Mouse (Mus musculus) heart, postnatal 0 days (tissue): Measurements from ENCODE around the gene Pld1. TPM values are rescaled to one million over a fixed set of nuclear protein-coding genes. Genes with fewer than 3 reads are reported as not detected.

ENCODE experiments used
- ATAC-seq: fragments of 200-750 bp; cut with Nextera tagmentation; 2 replicates; pipeline ENCODE4 v1.8.0; 2017; ENCODE audit warnings: low read depth, moderate number of reproducible peaks, moderate library complexity; ENCODE audit not compliant: insufficient read depth
- DNase-seq: peaks from one replicate; pipeline ENCODE4 v3.0.0-alpha.2; 2016; ENCODE audit warnings: low spot score
- H3K27ac ChIP-seq: fragments of 300-500 bp; sonication (generic); 2 replicates; pipeline ENCODE4 v1.5.1; 2014; ENCODE audit warnings: low read depth, mild to moderate bottlenecking
- H3K27me3 ChIP-seq: fragments of 300-500 bp; sonication (generic); 2 replicates; pipeline ENCODE4 v1.6.1; 2014; ENCODE audit warnings: low read length, mixed read lengths; ENCODE audit not compliant: control insufficient read depth, insufficient read depth
- H3K36me3 ChIP-seq: fragments of 300-500 bp; sonication (generic); replicated peaks from 2 replicates; pipeline ENCODE4 v1.6.1; 2014; ENCODE audit warnings: low read length, mixed read lengths; ENCODE audit not compliant: control insufficient read depth, insufficient read depth
- H3K4me1 ChIP-seq: fragments of 300-500 bp; sonication (generic); 2 replicates; pipeline ENCODE4 v1.6.1; 2014; ENCODE audit warnings: antibody characterized with exemption; ENCODE audit not compliant: control insufficient read depth, insufficient read depth
- H3K4me2 ChIP-seq: fragments of 300-500 bp; sonication (generic); 2 replicates; pipeline ENCODE4 v1.6.1; 2014; ENCODE audit warnings: low read depth, mild to moderate bottlenecking, low read length, moderate library complexity
- H3K4me3 ChIP-seq: fragments of 300-500 bp; sonication (generic); 2 replicates; pipeline ENCODE4 v1.5.1; 2014; ENCODE audit warnings: low read depth, low read length
- H3K9ac ChIP-seq: fragments of 300-500 bp; sonication (generic); replicated peaks from 2 replicates; pipeline ENCODE4 v1.6.1; 2014; ENCODE audit warnings: low read depth, low read length, mixed read lengths
- H3K9me3 ChIP-seq: fragments of 300-500 bp; sonication (generic); replicated peaks from 2 replicates; pipeline ENCODE4 v1.6.1; 2016; ENCODE audit warnings: low read length; ENCODE audit not compliant: control insufficient read depth
- CTCF ChIP-seq: IDR thresholded peaks from 2 replicates; pipeline ENCODE4 v1.5.1; 2016; ENCODE audit warnings: antibody characterized with exemption, control low read depth, low read depth
- EP300 ChIP-seq: IDR thresholded peaks from 2 replicates; pipeline ENCODE4 v1.6.1; 2016; ENCODE audit warnings: antibody characterized with exemption, low read depth
- WGBS: fragments of 180-500 bp; shearing (Covaris S2); extraction: QIAGEN DNeasy Blood & Tissue Kit; methylation state at CpG from one replicate; pipeline ENCODE4 v1.1.7; 2014; 5-methylcytosine and 5-hydroxymethylcytosine counted together
- polyA plus RNA-seq: library from polyadenylated mRNA; unstranded; fragments of >200 nt; fragmentation: Nextera tagmentation; extraction: Ambion mirVana; gene quantifications from 2 replicates; pipeline ENCODE4 v1.2.1, GENCODE M21; 2015
- total RNA-seq: library from RNA; depleted of rRNA; stranded (reverse); fragments of >200 nt; gene quantifications from 2 replicates; pipeline ENCODE4 v1.2.3, GENCODE M21; 2014; ENCODE audit warnings: low replicate concordance

Pld1 gene
- total and polyA plus RNA-seq, 2 experiments from 2014 or later, result 5.0 to 7.6 TPM

- ATAC-seq, result no peak
- 18% methylated on average over 1 of the region's 1 CpGs for WGBS
These were observed 101.3 kb downstream of the Pld1 start for GRCm38 (mm10) chr3:28039760-28040159.

GRCm38 (mm10) chr3:28041236-28041635, 102.7 kb downstream of the Pld1 start:
- no peaks in the 10 kb centered on the region for H3K9me3 ChIP-seq
- peaks cover 29% of the 10 kb centered on the region for H3K36me3 ChIP-seq
- no peak overlapping the region for H3K4me3 ChIP-seq
- ATAC-seq (no peak), DNase-seq (no peak)
- no peak overlapping the region for H3K9ac ChIP-seq
- no peak overlapping the region for H3K4me2 ChIP-seq
- TF ChIP-seq EP300 (no peak), CTCF (no peak)
- no peaks in the 10 kb centered on the region for H3K4me1 ChIP-seq
- no peaks in the 10 kb centered on the region for H3K27me3 ChIP-seq
- WGBS, result 92% methylated on average over 8 of the region's 8 CpGs
- H3K27ac ChIP-seq, result no peak overlapping the region

More at GRCm38 (mm10) chr3:28039760-28040159, 101.3 kb downstream of the Pld1 start:
- H3K27me3 ChIP-seq, result no peaks in the 10 kb centered on the region
- DNase-seq, result no peak
- H3K4me3 ChIP-seq, result no peak overlapping the region
- H3K36me3 ChIP-seq, result peaks cover 33% of the 10 kb centered on the region
- no peaks in the 10 kb centered on the region for H3K9me3 ChIP-seq
- no peak overlapping the region for H3K27ac ChIP-seq
- TF ChIP-seq CTCF (0 out of 2 replicates have a peak, but pooled peaks have one; percentile 14), EP300 (no peak)
- no peak overlapping the region for H3K4me2 ChIP-seq
- H3K4me1 ChIP-seq, result no peaks in the 10 kb centered on the region
- H3K9ac ChIP-seq, result no peak overlapping the region

GRCm38 (mm10) chr3:28042366-28042765, 103.9 kb downstream of the Pld1 start:
- Histone ChIP-seq H3K4me2 (no peak overlapping the region), H3K4me1 (no peaks in the 10 kb centered on the region), H3K36me3 (peaks cover 38% of the 10 kb centered on the region), H3K9ac (no peak overlapping the region), H3K4me3 (no peak overlapping the region), H3K27me3 (no peaks in the 10 kb centered on the region), H3K9me3 (no peaks in the 10 kb centered on the region), H3K27ac (no peak overlapping the region)
- 91% methylated on average over 4 of the region's 4 CpGs for WGBS
- ATAC-seq (no peak), DNase-seq (no peak)
- TF ChIP-seq CTCF, result no peak
- no peak for TF ChIP-seq EP300

- Histone ChIP-seq H3K36me3 (peaks cover 32% of the 10 kb centered on the region), H3K9ac (no peak overlapping the region), H3K4me2 (no peak overlapping the region), H3K4me1 (no peaks in the 10 kb centered on the region), H3K27me3 (no peaks in the 10 kb centered on the region), H3K27ac (no peak overlapping the region), H3K9me3 (no peaks in the 10 kb centered on the region), H3K4me3 (no peak overlapping the region)
- TF ChIP-seq EP300, result no peak
- TF ChIP-seq CTCF, result no peak
- WGBS, result 87% methylated on average over 5 of the region's 5 CpGs
- DNase-seq, result no peak
- ATAC-seq, result no peak
These were observed 109.1 kb downstream of the Pld1 start for GRCm38 (mm10) chr3:28047599-28047998.

- no peak for TF ChIP-seq CTCF
- TF ChIP-seq EP300, result no peak
- ATAC-seq (no peak), DNase-seq (no peak)
- H3K9me3 ChIP-seq, result no peaks in the 10 kb centered on the region
- WGBS, result 76% methylated on average over 2 of the region's 2 CpGs
- no peak overlapping the region for H3K4me2 ChIP-seq
- no peak overlapping the region for H3K4me3 ChIP-seq
- no peak overlapping the region for H3K9ac ChIP-seq
- peaks cover 20% of the 10 kb centered on the region for H3K36me3 ChIP-seq
- H3K27ac ChIP-seq, result no peak overlapping the region
- no peaks in the 10 kb centered on the region for H3K4me1 ChIP-seq
- H3K27me3 ChIP-seq, result no peaks in the 10 kb centered on the region
These were observed 111.0 kb downstream of the Pld1 start for GRCm38 (mm10) chr3:28049526-28049925.

GRCm38 (mm10) chr3:28053076-28053475, 114.6 kb downstream of the Pld1 start:
- no peak overlapping the region for H3K4me2 ChIP-seq

More at GRCm38 (mm10) chr3:28053076-28053475, 114.6 kb downstream of the Pld1 start:
- Histone ChIP-seq H3K27me3 (no peaks in the 10 kb centered on the region), H3K4me3 (no peak overlapping the region), H3K36me3 (peaks cover 9% of the 10 kb centered on the region), H3K9me3 (no peaks in the 10 kb centered on the region), H3K27ac (no peak overlapping the region), H3K9ac (no peak overlapping the region), H3K4me1 (no peaks in the 10 kb centered on the region)
- 85% methylated on average over 4 of the region's 4 CpGs for WGBS
- ATAC-seq (no peak), DNase-seq (no peak)
- TF ChIP-seq CTCF, result no peak
- TF ChIP-seq EP300, result no peak
